Mouse (Mus musculus) heart, embryonic 10.5 days (tissue): ENCODE measurements around the gene Vps16. TPM values are rescaled to one million over a fixed set of nuclear protein-coding genes. Genes with fewer than 3 reads are reported as not detected.

Experiments used
- DNase-seq: peaks from one replicate; pipeline ENCODE4 v3.0.0-alpha.2; 2017; ENCODE audit warnings: low spot score
- H3K27ac ChIP-seq: fragments of 300-500 bp; sonication (generic); 2 replicates; pipeline ENCODE4 v1.5.1; 2016; ENCODE audit warnings: mild to moderate bottlenecking
- H3K27me3 ChIP-seq: fragments of 300-500 bp; sonication (generic); 2 replicates; pipeline ENCODE4 v1.6.1; 2016; ENCODE audit warnings: mild to moderate bottlenecking; ENCODE audit not compliant: poor library complexity, insufficient read depth, severe bottlenecking
- H3K36me3 ChIP-seq: fragments of 300-500 bp; sonication (generic); 2 replicates; pipeline ENCODE4 v1.6.1; 2016; ENCODE audit warnings: mild to moderate bottlenecking, moderate library complexity
- H3K4me1 ChIP-seq: fragments of 300-500 bp; sonication (generic); 2 replicates; pipeline ENCODE4 v1.6.1; 2016; ENCODE audit warnings: mild to moderate bottlenecking
- H3K4me3 ChIP-seq: fragments of 300-500 bp; sonication (generic); 2 replicates; pipeline ENCODE4 v1.5.1; 2016; ENCODE audit warnings: mild to moderate bottlenecking, moderate library complexity
- H3K9me3 ChIP-seq: fragments of 300-500 bp; sonication (generic); 2 replicates; pipeline ENCODE4 v1.6.1; 2016; ENCODE audit warnings: mild to moderate bottlenecking, moderate library complexity
- WGBS: fragments of 180-500 bp; shearing (Covaris S2); methylation state at CpG from one replicate; pipeline ENCODE4 v1.1.7; 2016; 5-methylcytosine and 5-hydroxymethylcytosine counted together
- polyA plus RNA-seq: library from polyadenylated mRNA; unstranded; fragments of >200 nt; fragmentation: Nextera tagmentation; extraction: Ambion mirVana; gene quantifications from 2 replicates; pipeline ENCODE4 v1.2.1, GENCODE M21; 2016

The Vps16 gene
- polyA plus RNA-seq, 1 experiment from 2014 or later = 91.1 TPM

DNA sequence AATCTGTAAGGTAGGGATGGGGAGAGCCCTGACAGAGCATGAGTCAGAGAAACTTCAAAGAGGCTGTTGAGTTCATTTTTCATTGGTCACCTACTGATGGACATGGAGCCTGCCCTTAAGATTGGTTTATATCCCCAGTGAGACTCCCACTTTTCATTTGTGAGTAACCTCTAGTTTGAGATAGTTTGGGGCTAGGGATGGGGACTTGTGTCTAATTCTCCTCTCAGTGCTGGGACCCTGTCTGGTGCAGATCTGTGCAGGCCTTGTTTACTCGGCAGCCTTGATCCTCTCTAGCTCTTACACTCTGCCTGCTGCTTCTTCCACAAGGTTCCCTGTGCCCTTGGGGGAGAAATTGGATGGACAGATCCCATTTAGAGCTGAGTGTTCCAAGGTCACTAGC is 60.1 kb downstream of the Vps16 start:
- WGBS = 83% methylated on average over 1 of the region's 1 CpGs
- Histone ChIP-seq H3K4me1 (no peaks in the 10 kb centered on the region), H3K27me3 (no peaks in the 10 kb centered on the region), H3K36me3 (peaks cover 8% of the 10 kb centered on the region; the same call in 1 of the 2 replicates), H3K9me3 (no peaks in the 10 kb centered on the region), H3K27ac (no peak overlapping the region), H3K4me3 (no peak overlapping the region)
- DNase-seq = no peak

DNA sequence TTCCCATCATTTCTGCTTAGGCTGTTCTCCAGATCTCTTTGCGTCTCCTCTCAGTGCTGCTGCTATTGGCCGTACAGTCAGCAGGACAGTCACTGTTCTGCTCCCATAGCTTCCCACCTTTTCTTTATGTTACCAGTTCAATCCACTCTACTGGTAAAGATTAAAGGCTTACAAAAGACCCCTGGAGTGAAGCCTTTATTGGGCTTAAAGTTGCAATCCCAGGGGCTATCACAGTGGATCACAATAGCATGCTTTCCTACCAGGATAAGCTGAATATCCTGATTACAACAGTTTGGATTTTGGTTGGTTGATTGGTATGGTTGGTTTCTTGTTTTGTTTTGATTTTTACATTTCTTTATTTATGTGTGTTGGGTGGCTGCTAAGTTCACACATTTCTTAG is 63.9 kb downstream of the Vps16 start:
- H3K36me3 ChIP-seq = peaks cover 9% of the 10 kb centered on the region; the same call in 1 of the 2 replicates
- H3K27me3 ChIP-seq = no peaks in the 10 kb centered on the region
- no peak for DNase-seq
- no peaks in the 10 kb centered on the region for H3K9me3 ChIP-seq
- no peak overlapping the region for H3K27ac ChIP-seq
- H3K4me3 ChIP-seq = no peak overlapping the region
- H3K4me1 ChIP-seq = peaks cover 7% of the 10 kb centered on the region; the same call in 1 of the 2 replicates
- 90% methylated on average over 2 of the region's 2 CpGs for WGBS

DNA sequence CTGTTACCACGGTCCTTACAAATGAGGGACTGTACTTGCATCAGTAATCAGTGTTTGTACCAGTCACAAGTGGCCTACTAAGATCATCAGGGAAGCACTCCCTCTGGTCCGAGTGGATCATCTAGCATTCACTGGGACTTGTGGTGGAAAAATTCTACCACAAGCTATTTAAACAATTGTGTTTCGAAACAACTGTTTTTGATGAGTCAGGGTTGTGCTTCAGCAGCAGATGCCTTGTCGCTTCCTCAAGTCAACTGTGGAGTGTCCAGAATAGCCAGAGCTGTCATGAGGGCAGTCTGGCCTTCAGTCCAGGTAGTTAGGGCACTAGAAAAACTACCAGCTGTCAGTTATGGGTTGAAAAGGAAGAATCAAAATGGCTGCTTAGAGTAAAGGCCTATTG is 64.5 kb downstream of the Vps16 start:
- DNase-seq = no peak
- H3K4me3 ChIP-seq = no peak overlapping the region
- 87% methylated on average over 4 of the region's 4 CpGs for WGBS
- H3K36me3 ChIP-seq = peaks cover 9% of the 10 kb centered on the region; the same call in 1 of the 2 replicates
- H3K27ac ChIP-seq = no peak overlapping the region
- no peaks in the 10 kb centered on the region for H3K27me3 ChIP-seq
- H3K9me3 ChIP-seq = no peaks in the 10 kb centered on the region
- H3K4me1 ChIP-seq = peaks cover 7% of the 10 kb centered on the region; the same call in 1 of the 2 replicates

DNA sequence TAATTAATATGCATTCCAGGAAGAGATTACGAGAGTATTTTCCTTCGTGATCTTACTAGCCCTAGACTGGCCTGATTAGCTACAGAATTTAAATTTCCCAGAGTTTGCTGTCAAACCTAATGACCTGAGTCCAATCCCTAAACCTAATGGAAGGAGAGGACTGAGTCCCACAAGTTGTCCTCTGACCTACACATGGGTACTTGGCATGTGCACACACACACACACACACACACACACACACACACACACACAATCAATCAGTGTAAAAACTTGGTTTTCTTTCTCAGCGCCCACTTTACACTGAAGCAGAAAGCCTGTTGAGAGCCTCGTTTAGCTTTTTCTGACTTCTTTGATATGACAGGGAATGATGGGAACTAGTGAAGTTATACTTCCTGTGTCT is 67.0 kb downstream of the Vps16 start:
- no peak for DNase-seq
- H3K27me3 ChIP-seq = no peaks in the 10 kb centered on the region
- 75% methylated on average over 4 of the region's 4 CpGs for WGBS
- peaks cover 12% of the 10 kb centered on the region for H3K4me1 ChIP-seq
- H3K36me3 ChIP-seq = peaks cover 9% of the 10 kb centered on the region; the same call in 1 of the 2 replicates
- H3K9me3 ChIP-seq = no peaks in the 10 kb centered on the region
- H3K27ac ChIP-seq = no peak overlapping the region
- H3K4me3 ChIP-seq = no peak overlapping the region

DNA sequence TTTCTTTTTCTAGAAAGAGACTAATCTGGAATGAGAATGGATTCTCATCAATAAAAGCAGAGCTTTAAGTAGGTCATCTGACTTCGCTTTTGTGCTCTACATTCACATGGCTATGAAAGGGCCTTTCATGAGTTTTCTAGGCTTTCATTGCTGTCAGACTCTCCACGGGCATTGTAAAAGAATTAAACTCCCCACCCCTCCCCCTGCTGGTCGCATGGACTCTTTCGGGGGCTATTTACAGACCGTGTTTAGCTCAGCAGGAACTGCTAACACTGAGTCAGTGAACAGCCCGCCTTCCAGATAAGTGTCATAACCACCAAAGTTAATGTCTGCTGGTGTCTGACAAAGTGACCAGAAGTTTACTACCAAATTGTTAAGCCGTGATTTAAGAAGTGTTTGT is 67.4 kb downstream of the Vps16 start:
- H3K27me3 ChIP-seq = no peaks in the 10 kb centered on the region
- H3K4me3 ChIP-seq = no peak overlapping the region
- peaks cover 9% of the 10 kb centered on the region; the same call in 1 of the 2 replicates for H3K36me3 ChIP-seq
- H3K4me1 ChIP-seq = peaks cover 16% of the 10 kb centered on the region
- no peak overlapping the region for H3K27ac ChIP-seq
- 32% methylated on average over 7 of the region's 7 CpGs for WGBS
- H3K9me3 ChIP-seq = no peaks in the 10 kb centered on the region
- DNase-seq = no peak

Other genes starting within 250 kb of the Vps16 start
- 589 and 704 TPM in 2 replicates for gene Snrpb, start 244.9 kb upstream of the Vps16 start, polyA plus RNA-seq
- gene Tmc2, start 229.1 kb upstream of the Vps16 start, polyA plus RNA-seq = not detected in 2 replicates
- gene Nop56, start 149.9 kb upstream of the Vps16 start, polyA plus RNA-seq = 258 and 379 TPM in 2 replicates
- gene Idh3b, start 139.8 kb upstream of the Vps16 start, polyA plus RNA-seq = 198 and 238 TPM in 2 replicates
- gene Ebf4, start 129.2 kb upstream of the Vps16 start, polyA plus RNA-seq = 0.42 and 1.1 TPM in 2 replicates
- gene Cpxm1, start 26.8 kb upstream of the Vps16 start, polyA plus RNA-seq = 36.2 and 57.6 TPM in 2 replicates
- not detected in 2 replicates for gene Gm28372, start 19.1 kb upstream of the Vps16 start, polyA plus RNA-seq
- 0.28 TPM in 1 of 2 replicates, not detected in the other for gene 1700020A23Rik, start 19.1 kb upstream of the Vps16 start, polyA plus RNA-seq
- not detected in 2 replicates for gene Tmem239, start 17.9 kb upstream of the Vps16 start, polyA plus RNA-seq
- gene Pced1a, start 362 bp downstream of the Vps16 start, polyA plus RNA-seq = 8.2 and 13.6 TPM in 2 replicates
- 73.3 and 85.5 TPM in 2 replicates for gene Ptpra, start 25.9 kb downstream of the Vps16 start, polyA plus RNA-seq
- 91.5 and 105 TPM in 2 replicates for gene Mrps26, start 139.4 kb downstream of the Vps16 start, polyA plus RNA-seq
- not detected in 2 replicates for gene Oxt, start 151.8 kb downstream of the Vps16 start, polyA plus RNA-seq
- gene Avp, start 158.2 kb downstream of the Vps16 start, polyA plus RNA-seq = 0.33 and 1.2 TPM in 2 replicates
- gene Fastkd5, start 205.7 kb downstream of the Vps16 start, polyA plus RNA-seq = 18.9 and 19.6 TPM in 2 replicates
- gene Ubox5, start 205.7 kb downstream of the Vps16 start, polyA plus RNA-seq = 10.8 and 14.2 TPM in 2 replicates
- 1.2 and 1.7 TPM in 2 replicates for gene Lzts3, start 218.5 kb downstream of the Vps16 start, polyA plus RNA-seq
- 45.1 and 54.8 TPM in 2 replicates for gene Ddrgk1, start 240.3 kb downstream of the Vps16 start, polyA plus RNA-seq
- 96.9 and 118 TPM in 2 replicates for gene Itpa, start 243.3 kb downstream of the Vps16 start, polyA plus RNA-seq